Mouse (Mus musculus) inflammation-experienced regulatory T-cells, adult 6 months (primary cell): ENCODE results near the gene Tulp1. TPM values are rescaled to one million over a fixed set of nuclear protein-coding genes. Genes with fewer than 3 reads are reported as not detected.
A peak's percentile ranks its signal among the peaks of the same experiment; 100 is the strongest.
"Not testable (repeated sequence)": the region's sequence is repeated elsewhere in the genome, so short reads cannot be mapped to it uniquely, and the experiment has no call there.

Experiments used
- ATAC-seq: one replicate; pipeline ENCODE4 v1.8.0; 2017
- polyA plus RNA-seq, 3 experiments: library from polyadenylated mRNA; unstranded; fragments of 100-300 nt; shearing (Covaris generic); gene quantifications; one replicate each; pipeline ENCODE4 v1.2.1; 2017

Tulp1 gene
- polyA plus RNA-seq, 3 experiments from 2014 or later: 0.24 to 0.39 TPM; not detected in 1

DNA sequence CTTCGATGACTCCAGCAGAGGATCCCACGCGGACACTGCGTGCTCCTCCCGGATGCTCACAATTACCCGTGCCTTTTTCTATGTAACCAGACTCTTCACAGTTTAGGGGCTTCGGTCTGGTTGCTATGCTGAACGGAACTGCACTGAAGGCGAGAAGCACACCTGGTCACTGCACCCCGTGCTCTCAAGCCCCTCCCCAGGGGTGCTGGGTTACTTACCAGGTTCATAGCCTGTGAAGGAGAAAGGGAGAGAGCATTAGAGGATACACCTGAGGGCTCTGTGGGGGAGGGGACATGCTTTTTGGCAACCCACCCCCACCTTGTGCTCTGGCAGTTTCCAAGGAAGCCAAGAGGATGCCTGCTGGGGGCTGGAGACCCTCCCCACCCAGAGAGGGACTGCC, 29.8 kb downstream of the Tulp1 start:
- ATAC-seq: no peak

DNA sequence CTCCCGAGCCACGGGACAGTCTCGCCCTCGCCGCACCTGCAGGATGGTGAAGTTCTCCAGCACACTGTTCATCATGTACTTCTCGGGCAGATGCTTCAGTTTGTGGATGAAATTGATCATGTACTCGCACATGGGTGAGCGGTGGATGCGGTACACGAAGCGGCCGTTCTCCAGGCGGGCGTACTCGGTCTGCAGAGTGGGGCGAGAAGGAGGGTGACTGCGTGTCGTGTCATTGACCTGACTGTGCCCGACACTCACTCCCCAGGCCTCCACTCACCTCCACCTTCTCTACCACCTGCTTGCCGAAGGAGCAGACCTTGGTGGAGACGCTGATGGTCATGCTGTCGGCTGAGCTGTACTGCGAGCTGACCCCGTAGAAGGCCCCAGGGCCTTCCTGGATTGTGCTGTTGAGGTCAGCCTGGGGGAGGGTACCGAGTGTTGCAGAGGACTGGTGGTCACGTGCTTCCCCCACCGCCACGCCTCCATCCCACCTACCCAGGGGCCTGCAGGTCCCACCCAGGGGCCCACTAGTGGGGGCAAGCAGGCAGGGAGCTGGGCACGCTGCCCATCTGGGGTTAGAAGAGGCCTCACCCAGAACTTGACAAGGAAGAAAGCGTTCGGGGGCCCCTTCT, 32.0 kb downstream of the Tulp1 start:
- no peak for ATAC-seq

DNA sequence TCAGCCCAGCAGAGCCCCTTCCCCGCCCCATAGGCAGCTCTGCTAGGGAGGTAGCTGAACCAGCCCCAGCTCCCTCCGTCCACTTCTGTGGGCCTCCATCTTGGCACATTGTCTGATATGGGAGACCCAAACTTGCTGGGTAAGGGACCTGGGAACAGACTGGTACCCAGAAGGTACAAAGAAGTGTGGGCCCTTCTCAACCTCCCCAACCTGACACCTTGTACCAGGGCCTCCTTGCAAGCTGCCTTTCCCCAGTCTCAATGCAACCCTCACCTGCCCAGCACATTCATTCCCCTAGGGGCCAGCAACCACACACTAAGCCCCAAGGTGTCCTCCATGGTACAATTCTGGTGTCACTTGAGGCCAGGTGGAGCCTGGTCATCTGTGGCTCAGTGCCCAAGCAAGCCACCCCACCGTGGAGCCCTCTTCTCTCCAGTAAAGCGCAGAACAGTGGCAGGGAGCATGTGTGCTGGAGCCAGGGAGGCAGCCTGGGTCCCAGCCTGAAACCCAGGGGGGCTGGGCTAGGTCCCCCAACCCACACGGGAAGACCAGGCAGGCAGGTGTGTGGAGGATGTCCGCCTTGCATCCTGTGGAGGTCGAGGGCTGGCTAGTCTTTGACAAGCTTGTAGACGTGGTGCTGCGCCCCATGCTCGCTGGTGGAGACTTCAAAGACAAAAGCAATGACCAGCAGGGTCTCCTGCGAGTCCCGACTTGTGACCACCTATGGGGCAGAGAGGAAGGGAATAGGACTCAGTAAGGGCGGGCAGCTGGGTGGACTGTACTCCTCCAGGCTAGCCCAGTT, 32.7 kb downstream of the Tulp1 start:
- ATAC-seq: no peak

DNA sequence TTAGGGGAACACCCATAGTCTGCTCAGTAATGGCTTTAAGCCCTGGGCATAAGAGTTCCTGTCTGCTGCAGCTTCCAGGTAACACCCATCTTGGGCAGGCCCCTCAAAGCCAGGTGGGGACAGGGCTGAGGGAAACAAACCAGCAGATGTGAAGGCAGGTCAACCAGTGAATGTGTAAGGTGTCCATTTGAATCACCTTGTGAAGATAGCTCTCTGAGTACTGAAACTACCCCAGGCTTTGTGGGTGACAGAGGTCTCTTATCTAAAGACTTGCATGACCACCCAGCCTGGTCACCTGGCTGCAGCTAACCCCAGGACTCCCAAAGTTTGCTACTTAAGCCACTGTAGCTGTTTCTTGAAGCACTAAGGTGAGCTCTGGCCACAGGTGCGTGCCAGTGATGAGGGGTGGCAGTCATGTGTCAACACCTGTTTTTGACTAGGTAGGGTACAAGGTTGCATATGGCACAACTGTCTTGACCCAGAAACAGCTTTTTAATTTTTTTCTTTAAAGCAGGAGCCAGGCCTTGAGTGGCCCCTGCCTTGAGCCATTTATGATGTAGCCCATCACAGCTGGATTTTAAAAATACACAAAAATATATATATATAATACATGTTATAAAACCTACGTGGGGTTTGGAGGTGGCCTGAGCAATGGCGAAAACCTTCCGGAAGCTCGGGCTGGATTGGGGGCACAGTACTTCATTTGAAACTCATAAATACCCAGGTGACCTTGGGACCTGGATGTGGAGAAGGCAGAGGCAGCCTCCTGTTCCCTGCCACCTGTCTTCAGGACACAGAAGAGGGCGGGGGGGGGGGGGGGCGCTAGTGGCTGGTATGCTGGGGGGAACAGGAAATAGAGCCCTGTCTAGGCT, 33.5 kb downstream of the Tulp1 start:
- no peak for ATAC-seq

DNA sequence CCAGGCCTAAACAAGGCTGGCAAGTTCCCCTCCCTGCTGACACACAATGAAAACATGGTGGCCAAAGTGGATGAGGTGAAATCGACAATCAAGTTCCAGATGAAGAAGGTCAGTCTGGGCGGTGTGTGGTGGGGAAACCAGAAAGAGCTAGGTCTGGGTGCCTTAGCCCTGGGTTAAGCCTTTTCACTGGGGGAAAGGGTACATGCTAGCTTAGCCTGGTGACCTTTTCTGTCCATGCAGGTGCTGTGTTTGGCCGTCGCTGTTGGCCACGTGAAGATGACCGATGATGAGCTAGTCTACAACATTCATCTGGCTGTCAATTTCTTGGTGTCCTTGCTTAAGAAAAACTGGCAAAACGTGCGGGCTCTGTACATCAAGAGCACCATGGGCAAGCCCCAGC, 34.4 kb downstream of the Tulp1 start:
- not testable (repeated sequence) for ATAC-seq

DNA sequence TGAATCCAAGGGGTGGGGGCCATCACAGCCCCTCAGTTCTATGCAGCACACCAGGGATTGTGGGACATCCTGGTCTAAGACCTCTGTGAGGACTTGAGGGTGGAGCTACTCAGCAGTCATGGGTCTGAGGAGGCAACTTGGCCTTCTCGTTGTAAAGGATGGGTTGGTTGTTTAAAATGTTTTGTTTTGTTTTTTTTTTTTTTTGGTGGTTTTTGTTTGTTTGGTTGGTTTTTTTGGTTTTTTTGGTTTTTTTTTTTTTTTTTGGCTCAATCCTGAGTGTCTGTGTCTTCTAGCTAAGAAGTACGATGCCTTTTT, 34.8 kb downstream of the Tulp1 start:
- ATAC-seq: no peak

DNA sequence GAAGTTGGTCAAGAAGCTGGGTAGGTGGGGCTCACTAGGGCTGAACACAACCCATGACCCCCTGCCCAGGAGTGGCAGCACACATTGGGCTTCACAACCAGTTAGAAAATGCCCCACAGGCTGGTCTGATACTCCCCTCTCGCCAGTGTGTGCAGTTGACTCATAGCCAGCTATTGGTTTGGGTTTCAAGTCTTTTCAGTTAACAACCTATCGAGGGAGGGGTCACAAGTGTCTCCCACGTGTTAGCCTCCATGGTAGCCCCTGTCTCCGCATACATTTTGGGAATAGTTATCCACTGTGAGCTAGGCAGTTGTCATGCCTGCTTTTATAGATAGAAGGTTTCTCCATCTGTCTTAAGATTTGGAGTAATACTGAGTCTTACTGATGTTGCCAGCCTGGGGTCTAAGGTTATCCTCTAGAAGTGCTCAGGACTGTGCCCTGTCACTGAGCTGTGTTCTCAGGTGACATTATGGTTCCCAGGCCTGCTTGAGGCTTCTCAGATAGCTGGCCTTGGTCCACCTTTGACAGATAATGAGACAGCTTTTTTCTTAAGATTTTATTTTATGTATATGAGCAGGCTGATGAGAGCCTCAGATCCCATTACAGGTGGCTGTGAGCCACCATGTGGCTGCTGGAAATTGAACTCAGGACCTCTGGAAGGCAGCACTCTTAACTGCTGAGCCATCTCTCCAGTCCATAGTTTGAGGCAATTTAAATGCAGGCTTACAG, 35.4 kb downstream of the Tulp1 start:
- ATAC-seq: no peak

DNA sequence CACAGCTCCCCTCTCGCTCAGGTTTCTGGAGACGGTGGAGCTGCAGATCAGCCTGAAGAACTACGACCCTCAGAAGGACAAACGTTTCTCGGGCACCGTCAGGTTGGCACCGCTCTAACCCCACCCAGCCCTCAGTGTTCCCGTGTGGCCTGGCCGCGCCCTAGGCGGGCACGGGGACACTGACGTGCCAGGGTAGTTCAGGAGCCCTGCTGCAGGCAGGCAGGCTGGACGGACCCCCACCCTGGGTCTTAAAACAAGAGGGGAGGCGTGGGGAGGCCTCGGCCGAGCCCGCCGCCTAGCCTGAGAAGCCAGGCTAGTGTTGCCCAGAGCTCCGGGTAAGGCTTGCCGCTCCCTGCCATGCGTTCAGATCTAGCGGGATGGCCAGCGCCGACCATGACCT, 36.1 kb downstream of the Tulp1 start:
- no peak for ATAC-seq

DNA sequence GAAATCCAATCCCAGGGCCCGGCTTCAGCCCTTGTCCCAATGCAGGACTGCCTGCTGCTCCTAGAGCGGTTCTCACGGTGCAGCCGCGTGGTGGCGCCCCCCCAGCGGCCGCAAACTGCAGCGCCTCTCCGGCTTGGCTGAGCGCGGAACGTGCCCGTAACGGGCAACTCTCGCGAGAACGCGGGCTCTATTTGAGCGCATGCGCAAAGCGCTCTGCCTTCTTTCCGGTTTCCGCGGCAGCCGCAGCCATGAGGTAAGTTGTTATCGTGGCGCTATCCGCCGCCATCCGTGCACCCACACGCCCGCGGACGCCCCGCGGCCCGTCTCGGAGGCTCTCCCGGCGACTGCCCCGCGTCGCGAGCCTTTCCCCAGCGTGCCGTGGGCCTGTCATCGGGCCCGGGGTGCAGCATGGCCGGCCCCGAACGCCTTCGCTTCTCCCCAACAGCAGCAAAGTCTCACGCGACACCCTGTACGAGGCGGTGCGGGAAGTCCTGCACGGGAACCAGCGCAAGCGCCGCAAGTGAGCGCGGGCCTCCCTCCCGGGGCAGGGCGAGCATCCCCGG, 36.6 kb downstream of the Tulp1 start, which contains the start of gene Rpl10a:
Gene Rpl10a (plus strand): TSS at position 106 of the 563 bp plus-strand sequence.
- ATAC-seq: peak; percentile 90

DNA sequence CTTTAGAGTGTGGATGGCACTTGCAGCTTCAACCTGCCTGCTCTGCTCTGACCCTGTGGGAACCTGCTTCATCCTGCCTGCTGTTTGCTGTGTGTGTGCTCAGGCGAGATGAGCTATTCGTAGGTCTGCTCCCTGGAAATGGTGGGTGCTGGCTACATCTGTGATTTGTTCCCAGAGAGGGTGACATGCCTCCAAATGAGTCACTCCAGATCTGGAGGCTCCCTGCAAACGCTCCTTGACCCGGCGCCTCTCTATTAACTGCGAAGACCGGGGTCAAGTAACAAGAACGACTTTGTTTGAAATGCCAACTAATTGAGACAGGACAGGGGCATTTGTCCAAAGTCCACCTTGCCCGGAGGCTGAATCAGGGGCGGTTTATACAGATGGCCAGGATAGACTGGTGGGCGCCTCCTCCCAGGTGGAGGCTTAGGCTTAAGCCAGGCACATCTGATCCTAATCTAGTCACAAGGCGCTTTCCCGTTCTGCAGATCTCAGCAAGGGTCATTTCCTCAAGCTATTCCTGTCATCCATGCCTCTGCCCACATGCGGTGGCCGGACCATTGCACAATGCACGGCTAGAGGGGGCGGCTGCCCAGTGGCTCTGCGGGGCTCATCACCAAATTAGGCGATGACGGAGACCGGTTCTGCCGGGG, 37.2 kb downstream of the Tulp1 start:
- ATAC-seq: no peak

DNA sequence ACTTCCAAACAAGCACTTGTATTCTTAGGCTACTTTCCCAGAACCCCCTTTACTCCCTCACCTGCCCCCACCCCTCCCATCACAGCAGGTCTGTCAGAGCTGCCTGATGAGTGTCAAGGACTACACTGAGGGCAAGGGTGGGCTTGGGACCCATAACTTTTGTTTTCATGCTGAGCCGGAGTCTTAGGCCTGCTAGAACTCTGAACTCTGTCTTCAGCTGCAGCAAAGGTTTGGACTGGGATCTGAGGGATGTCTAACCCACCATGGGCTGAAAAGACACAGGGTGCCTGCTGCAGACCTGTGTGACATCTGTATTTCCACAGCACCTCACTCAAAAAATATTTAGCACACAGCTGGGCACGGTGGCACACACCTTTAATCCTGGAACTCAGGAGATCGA, 38.1 kb downstream of the Tulp1 start:
- ATAC-seq: no peak

DNA sequence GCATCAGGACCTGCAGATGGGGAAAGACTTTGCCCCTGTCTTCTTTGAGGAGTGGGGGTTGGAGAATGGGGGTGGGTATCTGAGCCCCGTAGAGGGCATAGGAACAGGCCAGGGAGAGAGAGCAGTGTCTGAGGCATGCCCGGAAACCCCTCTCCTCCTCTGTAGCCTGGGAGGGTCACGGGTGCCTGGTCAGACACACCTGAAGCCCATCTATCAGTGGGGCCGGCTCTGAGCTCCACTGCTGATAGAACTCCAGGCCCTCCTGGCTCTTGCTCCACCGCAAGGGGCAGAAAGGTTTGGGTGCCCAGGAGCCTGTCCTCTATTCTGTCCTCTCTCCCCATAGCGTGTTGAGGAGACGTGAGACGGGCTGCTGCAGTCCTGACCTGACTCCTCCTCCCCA, 39.3 kb downstream of the Tulp1 start:
- no peak for ATAC-seq

DNA sequence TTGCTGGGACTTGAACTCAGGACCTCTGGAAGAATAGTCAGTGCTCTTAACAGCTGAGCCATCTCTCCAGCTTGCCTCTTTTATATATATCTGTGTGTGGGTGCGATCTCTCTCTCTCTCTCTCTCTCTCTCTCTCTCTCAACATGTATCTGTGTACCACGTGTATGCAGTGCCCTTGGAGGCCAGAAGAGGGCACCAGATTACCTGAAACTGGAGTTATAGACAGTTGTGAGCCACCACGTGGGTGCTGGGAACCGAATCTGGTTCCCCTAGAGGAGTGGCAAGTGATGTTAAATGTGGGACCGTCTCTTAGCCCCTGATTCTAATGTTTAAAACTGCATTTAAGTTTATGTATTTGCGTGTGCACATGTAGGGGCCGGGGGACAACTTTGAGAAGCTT, 40.6 kb downstream of the Tulp1 start:
- not testable (repeated sequence) for ATAC-seq

DNA sequence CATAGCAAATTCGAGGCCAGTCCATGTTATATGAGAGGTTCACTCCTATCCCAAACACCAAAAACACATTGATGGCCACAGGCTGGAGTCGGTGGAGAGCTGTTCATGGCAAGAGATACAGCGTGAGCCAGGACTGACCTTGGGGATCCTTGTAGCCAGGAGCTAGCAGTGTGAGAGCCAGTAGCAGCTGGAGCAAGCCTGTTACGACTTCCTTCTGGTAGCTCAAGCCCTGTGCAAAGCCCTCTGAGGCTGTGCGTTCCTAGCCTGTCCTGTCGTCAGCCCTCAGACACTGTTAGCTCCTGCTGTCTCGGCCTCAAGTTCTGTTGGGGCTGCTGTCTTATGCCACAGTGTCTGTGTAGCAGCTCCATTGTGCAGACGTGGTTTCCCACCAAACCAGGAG, 41.2 kb downstream of the Tulp1 start:
- ATAC-seq: no peak

DNA sequence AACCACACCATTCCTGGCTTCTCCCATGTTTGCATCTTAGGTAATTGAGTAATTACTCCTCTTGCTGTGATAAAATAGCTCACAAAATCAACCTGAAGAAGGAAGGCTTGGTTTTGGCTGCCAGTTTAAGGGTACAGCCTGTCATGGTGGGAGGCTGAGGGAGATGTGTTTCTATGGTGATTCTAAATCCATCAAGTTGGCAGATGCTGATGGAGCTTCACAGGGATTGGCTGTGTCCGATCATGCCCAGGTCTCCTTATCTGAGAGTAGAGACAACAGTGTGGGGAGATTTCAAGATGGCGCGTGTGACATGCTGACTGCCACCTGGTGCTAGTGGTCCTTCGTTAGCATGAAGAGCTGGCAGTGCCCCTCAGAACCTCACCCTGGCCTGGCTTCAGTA, 43.3 kb downstream of the Tulp1 start:
- ATAC-seq: no peak

DNA sequence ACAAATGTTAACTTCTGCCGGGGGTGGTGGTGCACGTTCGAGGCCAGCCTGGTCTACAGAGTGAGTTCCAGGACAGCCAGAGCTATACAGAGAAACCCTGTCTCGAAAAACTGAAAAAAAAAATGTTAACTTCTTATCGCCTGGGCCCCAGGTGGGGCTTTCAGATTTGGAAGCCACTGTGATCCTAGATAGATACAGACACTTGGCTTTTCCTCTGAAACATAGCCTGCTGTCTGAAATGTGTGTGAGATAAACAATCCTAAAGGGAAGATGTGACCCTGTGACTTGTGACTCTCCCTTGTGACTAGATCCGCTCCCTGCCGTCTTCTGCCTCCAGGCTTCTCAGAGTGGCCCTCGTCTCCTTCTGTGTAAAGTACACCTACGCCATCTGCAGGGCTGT, 47.3 kb downstream of the Tulp1 start:
- no peak for ATAC-seq

DNA sequence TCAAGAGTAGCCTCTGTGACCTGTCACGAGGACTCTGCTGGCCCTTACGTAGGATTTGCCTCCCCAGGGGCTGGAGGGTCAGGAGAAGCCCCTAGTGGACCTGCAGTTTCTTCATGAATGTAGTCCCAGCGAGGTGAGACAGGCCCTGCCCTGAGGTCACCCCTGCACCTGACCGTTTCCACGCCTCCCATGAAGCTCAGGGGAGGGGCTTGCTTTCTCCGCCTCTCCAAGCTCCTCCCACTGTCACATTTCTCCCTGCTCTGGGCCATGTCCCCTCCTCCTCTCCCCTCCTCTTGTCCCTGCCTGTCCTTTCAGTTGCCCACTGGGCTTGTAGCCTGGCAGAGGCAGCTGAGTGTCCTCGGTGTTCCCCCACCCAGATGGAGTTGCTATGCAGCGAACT, 47.9 kb downstream of the Tulp1 start:
- ATAC-seq: no peak

DNA sequence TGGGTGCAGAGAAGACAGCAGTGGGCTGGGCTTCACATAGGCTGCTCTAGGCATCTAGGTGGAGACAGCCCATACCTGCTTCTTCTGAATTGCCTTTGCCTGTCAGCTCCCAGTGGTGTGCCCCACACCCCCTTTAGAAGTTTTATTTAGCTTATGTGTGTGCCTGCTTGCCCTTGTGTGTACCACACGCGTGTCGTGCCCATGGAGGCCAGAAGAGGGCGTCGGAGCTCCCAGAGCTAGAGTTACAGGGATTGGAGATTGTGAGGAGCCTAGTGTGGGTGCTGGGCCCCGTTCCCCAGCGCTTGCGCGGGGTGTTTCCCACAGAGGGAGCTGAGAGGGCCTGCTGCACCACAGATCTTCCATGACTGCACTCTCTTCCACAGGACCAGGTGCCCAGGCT, 48.5 kb downstream of the Tulp1 start:
- ATAC-seq: no peak

DNA sequence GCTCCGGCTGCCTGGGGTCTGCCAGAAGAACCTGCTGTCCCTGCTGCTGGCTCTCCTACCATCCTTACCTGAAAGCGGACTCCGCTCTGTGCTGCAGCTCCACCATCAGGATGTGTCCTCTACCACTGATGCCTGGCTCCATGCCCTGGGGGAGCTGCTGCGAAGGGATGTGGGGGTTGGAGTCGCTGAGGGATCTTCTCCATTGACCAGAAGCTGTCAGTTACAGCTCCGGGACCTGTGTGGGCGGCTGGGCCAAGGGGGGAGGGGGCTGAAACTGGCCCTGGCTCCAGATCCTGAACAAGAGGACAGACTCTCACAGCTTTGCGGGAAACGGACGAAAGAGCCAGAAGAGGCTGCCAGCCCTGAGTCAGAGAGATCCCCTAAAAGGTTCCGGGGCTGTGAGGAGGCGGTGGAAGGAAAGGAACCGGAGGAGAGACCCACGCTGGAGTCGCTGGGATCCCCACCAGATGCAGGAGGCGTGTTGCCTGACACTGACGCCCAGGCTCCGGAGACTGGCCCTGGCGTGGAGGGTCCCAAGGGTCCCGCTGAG, 49.3 kb downstream of the Tulp1 start:
- no peak for ATAC-seq

DNA sequence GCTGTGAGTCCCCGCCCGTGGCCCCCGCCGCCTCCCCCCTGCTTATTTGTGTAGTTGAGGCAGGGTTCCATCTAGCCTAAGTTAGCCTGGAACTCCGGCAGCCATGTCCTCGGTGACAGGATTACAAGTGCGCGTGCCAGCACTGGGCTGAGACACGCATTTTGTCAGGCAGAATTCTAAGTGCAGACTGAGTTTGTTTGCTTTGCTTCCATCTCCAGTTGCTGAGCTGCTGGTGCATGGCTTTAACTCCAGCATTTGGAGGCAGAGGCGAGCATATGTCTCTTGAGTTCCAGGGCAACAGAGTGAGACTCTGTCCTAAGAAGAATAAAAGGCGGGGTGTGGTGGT, 51.2 kb downstream of the Tulp1 start:
- no peak for ATAC-seq

DNA sequence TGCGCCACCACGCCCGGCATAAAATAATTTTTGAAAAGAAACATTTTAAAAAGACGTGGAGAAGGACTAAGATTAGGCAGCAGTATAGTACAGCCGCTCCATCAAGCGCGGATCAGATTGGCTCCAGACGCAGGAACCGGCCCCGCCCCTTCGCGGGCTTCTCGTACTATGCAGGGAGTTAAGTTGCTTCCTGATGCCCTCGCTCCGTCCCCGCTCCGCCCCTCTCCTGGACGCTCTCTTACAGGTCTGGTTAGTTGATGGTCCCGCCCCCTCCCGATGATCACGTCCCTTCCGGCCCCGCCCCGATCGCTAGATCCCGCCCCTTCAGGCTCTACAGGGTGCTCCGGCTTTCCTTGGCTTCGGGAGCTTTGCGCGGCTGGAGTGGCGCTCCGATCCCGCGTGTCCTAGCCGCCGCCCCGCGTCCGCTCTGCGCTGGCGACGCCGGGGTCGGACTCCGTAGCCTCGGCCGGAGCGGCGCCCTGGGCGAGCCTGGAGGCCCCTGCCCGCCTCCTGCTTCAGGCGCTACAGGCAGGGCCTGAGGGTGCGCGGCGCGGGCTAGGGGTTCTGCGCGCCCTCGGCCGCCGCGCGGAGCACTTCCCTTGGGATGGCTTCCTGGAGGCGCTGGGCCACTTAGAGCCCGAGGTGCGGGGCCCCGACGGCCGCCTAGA, 51.7 kb downstream of the Tulp1 start, which contains the start of gene Fance:
Gene Fance (plus strand): TSS at position 308 of the 668 bp plus-strand sequence.
- peak; percentile 97 for ATAC-seq
